Mouse (Mus musculus) c-Kit-positive CD71-positive TER-119-positive erythroid progenitor cells, embryonic 14.5 days (primary cell): ENCODE results near the gene Cfap97d1.

ENCODE experiments used
- DNase-seq: peaks from one replicate; pipeline ENCODE4 v3.0.0-alpha.2; 2013; ENCODE audit warnings: low spot score

The Cfap97d1 gene

GRCm38 (mm10) chr11:102037789-102038188 lies 53.7 kb downstream of the Cfap97d1 start:
- DNase-seq = no peak

GRCm38 (mm10) chr11:102039487-102040137 lies 55.5 kb downstream of the Cfap97d1 start:
- no peak for DNase-seq

DNA sequence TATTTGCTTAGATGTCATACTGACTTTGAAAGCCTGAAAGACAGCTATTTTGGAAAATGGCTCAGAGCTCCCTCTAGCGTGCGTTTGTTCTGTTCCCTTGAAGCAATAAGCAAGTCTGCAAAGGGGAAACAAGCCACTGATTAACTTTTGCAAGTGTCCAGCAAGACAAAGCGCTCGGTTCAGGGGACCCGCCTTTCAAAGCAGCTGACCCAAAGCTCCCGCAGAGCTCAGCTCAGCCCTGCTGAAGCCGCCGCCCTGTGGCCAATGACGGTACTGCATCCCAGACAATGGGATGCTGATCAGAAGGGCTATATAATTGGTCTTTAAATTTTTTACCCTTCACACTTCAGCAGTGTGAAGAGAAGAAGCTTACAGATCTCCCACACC lies 56.1 kb downstream of the Cfap97d1 start:
- DNase-seq = peak; percentile 65

DNA sequence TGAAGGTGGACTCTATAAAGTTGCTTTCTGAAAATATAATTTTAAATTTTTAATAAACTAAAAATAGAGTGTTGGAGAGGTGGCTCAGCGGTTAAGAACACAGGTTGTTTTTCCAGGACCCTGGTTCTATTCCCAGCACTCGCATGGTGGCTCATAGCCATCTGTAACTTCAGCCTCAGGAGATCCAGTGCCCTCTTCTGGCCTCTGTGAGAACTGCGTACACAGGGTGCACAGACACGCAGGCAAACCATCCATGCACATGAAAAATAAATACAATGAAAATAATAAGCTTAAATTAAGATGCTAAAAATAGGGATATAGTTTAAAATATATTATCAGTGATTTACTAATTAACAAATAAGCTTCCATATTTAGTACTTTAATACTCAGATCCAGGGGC lies 56.6 kb downstream of the Cfap97d1 start:
- DNase-seq = no peak

- no peak for DNase-seq
These were observed 57.4 kb downstream of the Cfap97d1 start, which contains the start of gene Cd300lg for GRCm38 (mm10) chr11:102041350-102041949. Cd300lg (plus strand) TSS chr11:102041509.
